Mouse (Mus musculus) urinary bladder, postnatal 14 days (tissue): ENCODE data around the gene Mapk6.
A peak's percentile ranks its signal among the peaks of the same experiment; 100 is the strongest.
"Not testable (repeated sequence)": the region's sequence is repeated elsewhere in the genome, so short reads cannot be mapped to it uniquely, and the experiment has no call there.

ENCODE experiments used
- DNase-seq: peaks from one replicate; pipeline ENCODE4 v3.0.0; 2021; ENCODE audit warnings: low spot score

Gene Mapk6

GRCm38 (mm10) chr9:75409852-75410378 is at the start of gene Mapk6:
Gene Mapk6, minus strand, starts transcription at chr9:75410005.
- DNase-seq: peak; percentile 97

- DNase-seq: no peak
These were observed 45.9 kb upstream of the Mapk6 start for GRCm38 (mm10) chr9:75455684-75456083.

DNA sequence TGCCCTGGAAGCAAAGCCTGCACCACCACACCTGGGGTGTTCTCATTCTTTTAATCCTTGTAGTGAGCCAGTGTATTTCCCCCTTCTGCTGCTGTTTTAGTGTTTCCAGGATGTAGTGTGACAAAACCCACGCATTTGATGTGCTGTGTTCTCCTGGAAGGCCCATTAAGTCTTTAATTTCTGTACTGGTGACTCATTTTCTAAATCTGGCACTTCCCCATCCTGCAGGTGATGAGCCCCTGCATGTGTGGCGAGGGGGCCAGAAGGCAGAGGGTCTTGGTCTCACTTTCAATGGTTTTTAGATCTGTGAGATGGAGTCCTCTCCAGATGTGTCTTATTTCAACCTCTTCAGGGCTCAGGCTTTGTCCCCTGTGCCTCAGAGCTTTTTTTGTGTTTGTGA is 44.2 kb upstream of the Mapk6 start:
- DNase-seq: no peak

DNA sequence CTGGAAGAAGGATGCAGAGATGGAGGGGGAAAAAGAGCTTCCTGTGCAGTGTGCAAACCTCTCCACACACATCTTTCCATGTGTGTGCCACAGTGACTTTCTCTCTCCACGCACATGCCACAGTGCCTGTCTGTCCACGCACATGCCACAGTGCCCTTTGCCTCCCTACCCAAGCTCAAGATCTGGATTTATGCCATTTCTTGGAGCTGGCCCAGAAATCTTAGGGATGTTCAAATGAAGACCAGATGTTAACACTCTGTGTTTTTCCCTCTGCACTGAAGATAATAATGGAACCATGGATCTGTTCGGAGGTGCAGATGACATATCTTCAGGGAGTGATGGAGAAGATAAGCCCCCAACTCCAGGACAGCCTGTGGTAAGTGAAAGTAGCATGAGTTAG is 38.2 kb upstream of the Mapk6 start:
- DNase-seq: no peak

- DNase-seq: not testable (repeated sequence)
These were observed 36.8 kb upstream of the Mapk6 start for GRCm38 (mm10) chr9:75446574-75446973.

DNA sequence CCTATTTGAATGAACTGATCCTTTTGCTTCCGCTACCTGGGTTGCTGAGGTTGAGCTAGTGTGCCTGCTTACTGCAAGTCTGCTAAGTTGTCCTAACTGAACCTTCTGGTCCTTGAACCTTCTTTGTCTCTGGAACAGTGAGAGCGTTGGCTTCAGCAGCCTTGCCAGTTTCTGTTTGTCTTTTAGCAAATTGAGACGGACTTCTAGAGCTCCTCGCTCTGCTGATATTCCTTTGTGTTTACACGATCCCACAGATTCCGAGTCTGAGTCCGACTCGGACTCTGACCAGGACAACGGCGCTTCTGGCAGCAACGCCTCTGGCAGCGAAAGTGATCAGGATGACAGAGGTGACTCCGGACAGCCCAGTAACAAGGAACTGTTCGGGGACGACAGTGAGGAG is 35.2 kb upstream of the Mapk6 start:
- DNase-seq: no peak

DNA sequence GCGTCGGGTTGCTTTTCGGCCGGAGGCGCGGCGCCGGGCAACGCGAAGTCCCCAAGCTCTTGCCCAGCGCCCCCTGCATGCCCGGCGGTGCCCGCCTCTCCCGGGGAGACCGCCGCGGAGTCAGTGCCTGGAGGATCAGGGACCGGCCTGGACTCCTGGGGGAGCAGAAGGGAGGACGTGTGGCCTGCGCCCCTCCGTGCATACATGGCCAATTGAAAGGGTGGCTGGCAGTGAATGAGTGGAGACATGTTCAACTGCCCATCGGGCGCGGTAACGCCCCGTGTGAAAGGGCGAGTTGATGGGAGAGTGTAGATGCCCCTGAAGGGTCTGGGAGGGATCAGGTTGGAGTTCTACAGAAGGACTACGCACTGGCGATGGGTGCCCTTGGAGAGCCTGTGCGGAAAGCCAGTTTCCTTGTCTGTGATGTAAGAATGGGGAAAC is 31.9 kb upstream of the Mapk6 start:
- DNase-seq: no peak

- DNase-seq: peak; percentile 87
These were observed 31.2 kb upstream of the Mapk6 start, which contains the start of gene Leo1 for GRCm38 (mm10) chr9:75440796-75441666. Gene Leo1, plus strand, starts transcription at chr9:75441524.

GRCm38 (mm10) chr9:75437653-75438385 is 28.0 kb upstream of the Mapk6 start:
- DNase-seq: peak; percentile 25

- DNase-seq: peak; percentile 74
These were observed 26.1 kb upstream of the Mapk6 start for GRCm38 (mm10) chr9:75435918-75436317.

GRCm38 (mm10) chr9:75435291-75435690 is 25.5 kb upstream of the Mapk6 start:
- DNase-seq: no peak

GRCm38 (mm10) chr9:75434872-75435271 is 25.1 kb upstream of the Mapk6 start:
- DNase-seq: no peak

- DNase-seq: peak; percentile 45
These were observed 24.5 kb upstream of the Mapk6 start for GRCm38 (mm10) chr9:75434172-75434793.

- no peak for DNase-seq
These were observed 22.9 kb upstream of the Mapk6 start for GRCm38 (mm10) chr9:75432694-75433093.

DNA sequence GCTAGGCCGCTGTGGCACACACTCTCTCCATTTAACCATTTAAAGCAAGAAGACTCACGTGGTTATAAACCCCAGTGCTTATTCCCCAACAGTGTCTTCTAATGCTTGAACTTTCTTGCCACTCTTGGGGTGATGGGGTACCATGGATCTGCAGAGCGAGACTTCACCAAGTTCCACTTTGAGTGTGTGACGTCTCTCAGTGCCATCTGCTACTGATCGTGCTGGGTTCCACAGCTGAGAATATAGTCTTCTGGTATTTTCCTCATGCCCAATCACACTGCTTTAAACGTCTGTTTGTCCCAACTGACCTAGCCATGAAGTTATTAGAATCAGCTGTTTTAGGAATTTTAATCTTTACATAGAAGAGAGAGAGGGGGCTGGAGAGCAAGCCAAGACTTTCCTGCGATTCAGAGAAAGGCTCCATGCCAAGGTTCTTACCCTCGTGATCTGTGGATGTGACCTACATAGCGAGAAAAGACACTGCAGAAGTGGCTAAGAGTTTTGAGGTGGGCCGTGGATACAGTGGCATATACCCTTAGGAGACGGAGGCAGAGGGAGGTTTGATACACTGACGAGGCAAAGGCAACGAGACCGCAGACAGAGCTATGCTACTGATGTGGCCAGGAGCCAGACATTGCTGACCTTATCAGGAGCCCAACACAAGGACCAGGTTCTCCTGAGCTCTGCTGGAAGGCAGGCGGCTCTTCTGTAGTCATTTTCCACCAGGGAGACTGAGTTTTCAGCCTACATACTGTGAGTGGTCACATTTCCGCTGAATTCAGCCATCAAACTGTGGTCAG is 21.2 kb upstream of the Mapk6 start:
- no peak for DNase-seq

- no peak for DNase-seq
These were observed 19.9 kb upstream of the Mapk6 start for GRCm38 (mm10) chr9:75429657-75430056.

- no peak for DNase-seq
These were observed 19.2 kb upstream of the Mapk6 start for GRCm38 (mm10) chr9:75429040-75429439.

GRCm38 (mm10) chr9:75428274-75428600 is 18.4 kb upstream of the Mapk6 start:
- DNase-seq: no peak

DNA sequence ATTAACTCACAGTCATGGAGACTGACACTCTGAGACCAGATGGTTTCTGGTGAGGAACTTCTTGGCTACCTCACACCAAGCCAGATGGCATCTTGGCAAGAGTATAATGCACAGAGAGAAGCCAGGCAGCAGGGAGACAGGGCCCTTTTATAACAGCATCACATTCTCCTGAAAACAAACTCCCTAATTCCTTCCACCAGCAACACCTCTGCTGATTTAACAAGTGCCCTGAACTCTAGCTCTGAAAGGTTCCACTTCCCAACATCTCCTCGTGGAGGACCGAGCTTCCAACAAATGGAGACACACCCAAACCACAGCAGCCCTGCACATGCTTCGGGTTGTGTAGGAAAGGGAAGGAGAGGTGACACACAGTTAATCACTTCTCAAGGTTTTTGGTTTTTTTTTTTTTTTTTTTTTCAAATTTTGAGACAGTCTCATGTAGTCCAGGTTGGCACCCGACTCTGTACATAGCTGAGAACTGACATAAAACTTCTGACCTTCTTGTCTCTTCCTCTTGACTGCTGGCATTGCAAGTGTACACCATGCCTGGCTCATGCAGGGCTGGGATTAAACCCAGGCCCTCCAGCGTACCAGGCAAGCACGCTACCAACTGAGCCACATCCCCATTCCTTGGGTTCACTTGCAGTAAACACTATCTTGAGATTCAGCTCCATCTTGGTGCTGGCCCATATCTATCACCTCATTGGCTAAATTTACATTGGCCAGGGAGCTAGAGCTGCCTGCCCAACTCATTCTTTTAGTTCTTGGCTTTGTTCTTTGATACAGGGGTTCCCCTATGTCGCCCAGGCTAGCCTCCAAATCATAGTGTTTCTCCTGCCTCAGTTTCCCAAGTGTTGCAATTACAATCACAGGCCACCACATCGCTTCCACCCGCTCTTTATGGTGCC is 17.8 kb upstream of the Mapk6 start:
- DNase-seq: no peak

GRCm38 (mm10) chr9:75425796-75426391 is 16.1 kb upstream of the Mapk6 start:
- no peak for DNase-seq
